Mouse (Mus musculus): ENCODE results near the gene Evx2. TPM values are rescaled to one million over a fixed set of nuclear protein-coding genes. Genes with fewer than 3 reads are reported as not detected.

The Evx2 gene
- total RNA-seq, 1 experiment from 2014 or later = not detected

DNA sequence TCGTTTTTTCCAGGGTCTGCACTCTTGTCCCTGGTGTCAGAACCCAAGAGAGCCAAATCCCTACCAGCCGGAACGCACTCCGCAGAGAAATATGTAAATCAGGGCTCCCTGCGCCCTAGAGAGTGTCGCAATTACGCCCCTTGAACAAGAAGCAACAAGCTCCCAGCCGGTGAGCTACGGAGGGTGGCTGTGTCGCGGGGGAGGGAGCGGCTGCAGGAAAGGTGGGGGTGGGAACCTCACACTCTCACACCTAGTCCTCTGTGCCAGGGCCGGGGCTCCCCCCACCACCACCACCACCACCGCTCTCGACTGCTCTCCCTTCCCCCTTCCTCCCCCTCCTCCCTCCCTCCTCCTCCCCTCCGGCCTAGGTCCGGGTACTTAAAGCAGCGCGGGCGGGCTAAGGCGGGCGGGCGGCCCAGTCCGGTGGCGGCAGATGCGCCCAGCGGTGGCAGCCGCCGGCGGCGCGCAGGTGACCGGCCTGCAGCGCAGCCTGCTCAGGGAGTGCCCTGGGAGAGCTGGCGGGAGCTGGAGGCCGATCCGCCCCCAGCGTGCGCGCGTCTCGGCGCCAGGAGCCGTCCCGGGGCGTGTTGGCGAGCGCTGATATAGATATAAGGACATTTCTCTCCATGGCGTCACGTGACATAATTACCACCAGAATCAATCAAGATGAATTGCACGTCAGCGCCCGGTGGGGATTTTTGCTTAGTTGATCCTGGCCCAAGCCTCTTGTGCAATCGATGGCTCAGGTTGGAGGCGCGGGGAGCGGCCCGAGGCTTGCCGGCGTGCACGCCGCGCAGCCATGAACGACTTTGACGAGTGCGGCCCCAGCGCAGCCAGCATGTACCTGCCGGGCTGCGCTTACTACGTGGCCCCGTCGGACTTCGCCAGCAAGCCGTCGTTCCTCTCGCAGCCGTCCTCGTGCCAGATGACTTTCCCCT is 22.5 kb upstream of the Evx2 start:
- no peak for DNase-seq

DNA sequence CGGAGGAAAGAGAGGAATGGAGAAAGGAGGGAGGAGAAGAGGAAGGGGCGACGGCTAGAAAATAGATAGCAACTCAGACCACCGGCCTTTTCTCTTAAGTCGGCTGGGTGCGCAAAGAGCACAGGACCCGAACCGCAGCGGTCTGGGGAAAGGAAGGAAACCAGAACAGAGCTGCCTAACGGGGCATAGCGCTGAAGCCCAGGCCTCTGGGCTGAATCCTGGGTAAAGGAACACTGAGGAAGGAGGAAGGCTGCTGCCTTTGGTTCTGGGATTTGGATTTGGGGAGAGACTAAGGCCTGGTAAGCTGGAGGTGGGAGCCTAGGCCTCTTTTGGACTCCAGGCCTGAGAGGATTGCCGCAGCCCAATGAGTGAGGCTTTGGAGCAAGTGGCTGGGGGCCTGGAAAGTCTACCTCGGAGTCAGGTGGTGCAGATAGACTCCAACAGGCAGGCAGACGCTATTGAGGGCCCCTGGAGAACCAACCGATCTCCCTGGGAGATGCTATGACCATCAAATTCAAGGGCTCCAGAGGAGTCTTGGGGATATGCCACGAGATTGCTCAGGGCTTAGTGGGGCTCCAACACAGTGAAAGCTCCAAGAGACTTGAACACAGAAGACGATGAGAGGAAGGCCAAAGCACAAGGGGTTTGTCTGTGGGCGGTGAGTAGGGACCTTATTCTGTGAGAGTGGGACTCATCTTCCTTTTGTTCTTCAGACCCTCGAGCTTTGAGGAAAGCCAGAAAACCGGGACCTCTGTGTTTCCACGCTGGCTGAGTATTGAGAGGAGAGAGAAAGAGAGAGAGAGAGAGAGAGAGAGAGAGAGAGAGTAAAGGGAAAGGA is 21.4 kb upstream of the Evx2 start:
- DNase-seq = no peak

DNA sequence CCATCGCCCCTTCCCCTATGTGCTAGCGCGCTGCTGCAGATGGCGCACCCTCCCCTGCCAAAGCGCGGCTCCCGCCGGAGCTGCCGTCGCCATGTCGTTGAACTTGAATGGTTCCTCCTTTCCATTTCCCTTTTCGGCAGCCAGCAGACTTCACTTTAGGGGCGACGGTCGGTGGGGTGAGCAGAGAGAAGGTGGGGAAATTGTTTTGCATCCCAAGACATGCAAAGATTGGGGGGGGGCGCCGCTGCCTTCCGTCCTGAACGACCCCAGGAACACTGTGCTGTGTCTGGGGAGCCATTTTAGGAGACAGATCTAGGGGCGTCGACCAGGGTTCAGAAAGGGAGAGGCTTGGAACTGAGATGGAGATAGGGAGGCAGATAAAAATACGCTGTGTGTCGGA is 20.6 kb upstream of the Evx2 start:
- no peak for DNase-seq

DNA sequence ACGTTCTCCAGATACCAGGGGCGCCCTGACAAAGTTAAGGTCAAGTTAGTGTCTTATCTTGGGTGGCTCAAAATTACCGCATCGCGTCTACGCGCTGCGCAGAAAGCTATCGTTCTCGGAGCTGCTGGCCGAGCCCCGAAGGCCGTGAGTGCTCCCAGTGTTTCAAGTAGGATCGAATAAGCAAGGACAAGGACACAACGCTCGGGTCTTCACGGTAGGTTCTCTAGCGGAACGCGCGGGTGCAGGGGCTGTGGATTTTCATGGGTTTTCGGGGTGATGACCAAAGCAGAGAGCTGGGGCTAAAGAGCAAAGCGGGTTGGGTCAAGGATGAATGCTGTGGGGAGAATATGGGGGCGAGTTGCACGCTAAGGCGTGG is 20.2 kb upstream of the Evx2 start:
- no peak for DNase-seq

DNA sequence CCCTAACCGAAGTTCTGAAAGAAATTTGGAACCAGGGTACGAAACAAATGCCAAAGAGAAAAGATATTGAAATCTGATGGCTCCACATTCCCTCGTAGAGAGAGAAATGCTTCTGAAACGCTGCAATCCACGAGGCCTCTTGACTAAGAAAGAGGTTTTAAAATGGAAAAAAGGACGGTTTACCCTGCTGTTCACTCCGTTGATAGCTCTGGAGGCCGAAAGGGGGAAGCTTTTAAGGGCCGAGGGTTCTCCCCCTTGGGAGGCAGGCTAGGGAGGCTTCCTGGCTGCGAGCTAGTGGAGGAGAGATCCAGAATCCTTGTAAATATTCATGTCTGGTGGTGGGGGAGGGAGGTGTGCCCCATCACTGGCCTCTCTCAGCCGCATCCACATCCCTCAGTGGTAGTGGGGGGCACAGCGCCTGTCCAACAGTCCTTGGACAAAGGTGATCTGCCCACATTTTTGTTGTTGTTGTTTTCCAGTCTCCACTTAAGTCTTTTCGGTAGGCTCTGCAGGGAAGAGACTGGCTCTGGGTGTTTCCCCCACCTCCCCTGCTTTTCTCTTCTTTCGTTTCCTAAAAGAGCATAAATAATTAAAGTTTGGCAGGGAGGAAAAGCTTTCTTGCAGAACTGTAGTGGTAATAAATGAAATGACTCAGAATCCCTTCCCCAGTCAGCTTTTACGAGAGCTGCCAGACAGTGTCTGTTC is 19.7 kb upstream of the Evx2 start, which contains the start of gene Hoxd11:
TSS of gene Hoxd11 (plus strand) at position 667 of the 705 bp plus-strand sequence.
- no peak for DNase-seq

DNA sequence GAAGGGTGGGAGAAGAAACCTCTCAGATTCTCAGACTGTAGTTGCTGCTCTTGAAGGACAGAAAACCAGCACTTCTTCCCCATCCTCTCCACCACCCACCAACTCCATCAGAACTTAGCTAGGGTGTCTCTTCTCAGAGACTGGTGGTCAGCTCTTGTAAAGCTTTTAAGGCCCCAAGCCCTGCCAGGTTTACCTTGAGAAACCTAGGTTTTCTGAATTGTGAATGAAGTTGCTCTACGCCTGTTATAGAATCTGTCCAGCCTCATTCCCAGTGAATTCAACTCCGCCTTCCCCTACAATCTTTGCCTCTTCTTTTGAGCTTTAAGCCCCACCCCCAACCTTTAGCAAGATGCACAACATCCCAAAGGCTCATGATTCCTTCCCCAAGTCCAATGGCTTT is 17.7 kb upstream of the Evx2 start:
- no peak for DNase-seq

DNA sequence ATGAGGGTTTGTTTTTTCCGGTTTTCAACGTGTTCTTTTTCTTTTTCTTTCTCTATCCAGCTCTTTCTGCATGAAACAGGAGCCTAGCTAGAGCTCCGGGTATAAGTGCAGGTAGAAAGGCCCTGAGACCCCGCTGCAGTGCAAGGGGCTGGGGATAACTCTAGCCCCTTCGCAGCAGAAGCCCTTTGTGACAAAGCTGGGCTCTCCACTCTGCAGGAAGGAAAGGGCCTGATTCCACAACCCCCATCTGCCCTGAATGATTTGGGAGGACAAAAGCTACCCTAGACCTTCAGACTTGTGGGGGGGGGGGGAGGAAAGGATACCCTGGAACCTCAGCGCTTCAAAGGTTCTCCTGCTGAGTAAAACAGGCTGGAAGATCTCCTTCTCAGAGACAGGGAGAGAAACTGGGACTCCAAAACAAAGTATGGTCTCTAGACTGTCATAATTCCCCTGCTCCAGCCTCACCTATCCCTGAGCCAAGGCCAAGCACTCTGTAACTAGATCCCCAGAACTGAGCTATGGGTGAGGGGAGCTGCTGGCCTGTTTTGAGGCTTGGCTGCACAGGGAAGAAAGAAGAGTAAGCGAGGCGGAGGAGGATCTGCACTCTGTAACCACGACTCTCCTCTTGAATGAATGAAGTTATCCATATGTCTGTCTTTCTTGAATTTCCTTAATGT is 17.2 kb upstream of the Evx2 start:
- DNase-seq = no peak

DNA sequence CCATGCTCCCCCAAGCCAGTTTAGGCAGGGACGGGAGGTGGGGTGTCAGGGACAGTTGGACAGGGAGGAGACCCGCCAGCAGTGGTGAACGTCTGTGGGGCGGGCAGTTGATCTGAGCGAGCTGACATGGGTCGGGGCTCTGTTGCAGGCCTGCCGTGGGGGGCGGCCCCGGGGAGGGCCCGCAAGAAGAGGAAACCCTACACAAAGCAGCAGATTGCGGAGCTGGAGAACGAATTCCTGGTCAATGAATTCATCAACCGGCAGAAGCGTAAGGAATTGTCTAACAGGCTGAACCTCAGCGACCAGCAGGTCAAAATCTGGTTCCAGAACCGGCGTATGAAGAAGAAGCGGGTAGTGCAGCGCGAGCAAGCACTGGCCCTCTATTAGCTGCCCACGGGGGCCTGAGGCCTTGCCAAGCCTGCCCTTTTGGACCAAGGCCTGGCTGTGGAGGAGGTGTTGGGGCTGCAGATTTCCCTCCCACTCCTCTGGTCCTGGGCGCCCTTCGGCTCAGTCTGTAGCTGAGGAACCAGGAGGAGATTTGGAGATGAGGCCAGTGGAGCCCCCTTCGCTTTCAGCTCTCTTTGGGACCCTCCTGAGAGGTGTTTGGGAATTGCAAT is 16.4 kb upstream of the Evx2 start:
- no peak for DNase-seq

DNA sequence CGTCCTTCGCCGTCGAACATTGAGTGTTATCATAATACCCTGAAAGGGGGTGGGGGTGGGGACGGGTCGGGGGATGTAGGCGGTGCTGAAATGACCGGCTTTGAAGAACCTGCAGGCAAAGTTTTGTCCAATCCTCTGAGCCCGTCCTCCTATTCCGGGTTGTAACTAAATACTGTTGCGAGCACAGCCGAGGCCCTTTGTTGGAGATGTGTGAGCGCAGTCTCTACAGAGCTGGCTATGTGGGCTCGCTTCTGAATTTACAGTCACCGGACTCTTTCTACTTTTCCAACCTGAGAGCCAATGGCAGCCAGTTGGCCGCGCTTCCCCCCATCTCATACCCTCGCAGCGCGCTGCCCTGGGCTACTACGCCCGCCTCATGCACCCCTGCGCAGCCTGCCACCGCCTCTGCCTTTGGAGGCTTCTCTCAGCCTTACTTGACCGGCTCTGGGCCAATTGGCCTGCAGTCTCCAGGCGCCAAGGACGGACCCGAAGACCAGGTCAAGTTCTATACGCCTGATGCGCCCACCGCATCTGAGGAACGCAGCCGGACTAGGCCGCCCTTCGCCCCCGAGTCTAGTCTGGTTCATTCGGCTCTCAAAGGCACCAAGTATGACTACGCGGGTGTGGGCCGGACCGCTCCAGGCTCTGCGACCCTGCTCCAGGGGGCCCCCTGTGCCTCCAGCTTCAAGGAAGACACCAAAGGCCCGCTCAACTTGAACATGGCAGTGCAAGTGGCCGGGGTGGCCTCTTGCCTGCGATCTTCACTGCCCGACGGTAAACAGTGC is 15.7 kb upstream of the Evx2 start, which contains the start of gene Hoxd12:
TSS of gene Hoxd12 (plus strand) at position 133 of the 785 bp plus-strand sequence.
- no peak for DNase-seq

DNA sequence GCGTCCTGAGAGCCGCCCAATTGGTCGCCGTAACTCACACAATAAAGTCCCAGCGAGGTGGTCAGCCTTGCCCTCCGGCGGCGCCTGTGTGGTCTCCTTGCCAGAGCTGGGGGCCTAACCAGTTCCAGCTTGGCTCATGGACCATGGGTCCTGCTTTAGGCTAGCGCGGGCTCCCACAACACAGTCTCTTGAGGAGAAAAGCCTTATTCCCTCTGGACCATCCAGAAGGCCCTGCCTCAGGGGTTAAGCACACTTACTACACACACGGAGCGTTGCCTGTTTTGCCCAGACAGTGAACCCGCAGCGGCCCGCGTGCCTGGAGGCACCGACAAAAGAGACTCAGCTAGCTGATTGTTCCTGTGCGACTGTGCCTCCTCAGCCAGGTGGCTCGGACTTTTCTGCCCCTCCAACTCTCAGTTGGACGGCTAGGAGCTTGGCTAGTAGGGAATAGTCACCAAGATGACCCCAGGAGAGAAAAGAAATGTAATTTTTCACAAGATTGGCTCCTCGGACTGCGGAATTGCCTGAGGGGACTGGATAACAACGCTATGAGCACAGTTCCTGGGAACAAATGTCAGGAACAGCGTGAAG is 14.6 kb upstream of the Evx2 start:
- no peak for DNase-seq

DNA sequence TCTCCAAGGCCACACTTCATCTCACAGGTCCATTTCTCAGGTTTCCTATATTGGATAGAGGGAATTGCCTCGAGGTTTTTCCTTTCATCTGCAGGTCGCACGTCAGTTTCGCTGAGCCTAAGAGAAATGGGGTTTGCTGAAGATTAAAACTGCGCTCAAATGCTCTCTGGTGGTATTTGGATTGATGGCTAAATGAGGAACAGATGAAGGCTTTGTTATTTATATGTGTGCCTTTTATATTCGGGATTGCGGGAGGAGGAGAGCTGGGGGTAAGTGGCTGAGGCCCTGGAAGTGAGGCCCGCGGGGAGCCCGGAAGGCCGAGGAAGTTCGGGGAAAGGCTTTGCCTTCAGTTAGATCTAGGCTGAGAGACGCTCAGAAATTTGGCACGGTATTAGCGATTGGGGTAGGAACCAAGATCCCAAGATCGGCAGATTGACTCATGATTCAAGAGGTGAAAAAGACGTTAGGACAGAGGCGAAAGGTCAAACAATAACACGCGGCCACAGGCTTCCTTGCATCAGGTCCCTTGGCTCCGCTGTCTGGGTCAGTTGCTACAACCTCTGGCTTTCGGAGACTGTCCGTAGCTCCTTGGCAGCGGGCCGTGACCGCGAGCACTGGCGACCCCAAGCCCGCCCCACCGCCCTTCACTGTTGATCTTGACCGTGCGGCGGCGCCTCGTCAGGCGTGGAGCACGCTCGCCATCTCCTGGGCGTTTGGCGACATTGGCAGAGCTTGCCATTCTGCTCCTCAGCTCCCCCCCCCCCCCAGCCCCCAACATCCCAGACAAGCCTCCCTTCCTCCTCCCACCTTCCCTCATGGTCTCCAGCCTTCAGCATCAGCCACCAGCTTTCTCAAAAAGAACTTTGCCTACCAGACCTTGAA is 13.4 kb upstream of the Evx2 start:
- peak; percentile 55 for DNase-seq

DNA sequence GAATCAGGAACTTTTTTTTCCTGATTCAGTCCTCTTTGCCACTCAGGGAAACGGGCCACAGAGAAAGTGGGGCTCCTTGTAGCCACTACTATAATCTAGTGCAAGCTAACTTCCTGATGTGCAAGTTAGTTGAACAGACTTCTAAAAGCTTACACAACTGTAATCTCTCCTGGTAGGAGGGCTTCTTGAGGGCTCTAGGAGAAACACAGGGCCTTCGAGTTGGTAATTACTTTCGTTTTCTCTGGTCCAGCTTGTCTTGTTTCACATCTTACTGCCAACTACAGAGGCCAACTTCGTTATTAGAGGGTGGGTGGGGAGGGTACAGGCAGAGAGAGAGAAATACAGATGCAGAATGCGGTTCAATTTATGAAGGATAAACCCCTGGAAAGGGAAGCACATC is 12.5 kb upstream of the Evx2 start:
- no peak for DNase-seq

DNA sequence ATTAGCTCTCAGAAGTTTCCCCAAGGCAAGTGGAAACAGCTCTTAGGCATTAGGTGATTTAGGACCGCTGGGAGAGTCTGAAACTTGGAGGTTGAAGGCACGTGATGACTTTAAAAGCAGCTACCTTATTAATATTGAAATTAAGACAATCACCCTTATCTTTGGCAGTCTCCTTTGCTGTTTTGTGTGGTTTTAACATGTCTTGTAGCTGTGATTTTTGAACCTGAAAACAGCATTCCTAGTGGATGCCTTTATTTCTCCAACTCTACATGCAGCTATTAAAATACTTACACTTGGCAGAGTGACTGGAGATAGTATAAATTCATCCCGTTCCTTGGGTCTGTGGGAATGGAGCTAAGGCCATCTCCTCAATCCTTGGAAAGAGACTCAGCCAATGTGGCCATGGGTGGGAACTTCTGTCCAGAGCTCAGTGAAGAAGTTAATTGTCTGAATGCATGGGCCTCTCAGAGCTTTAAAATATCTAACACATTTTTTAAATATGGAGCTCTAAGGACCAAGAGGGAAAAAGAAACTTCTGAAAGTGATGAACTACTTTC is 11.4 kb upstream of the Evx2 start:
- no peak for DNase-seq

DNA sequence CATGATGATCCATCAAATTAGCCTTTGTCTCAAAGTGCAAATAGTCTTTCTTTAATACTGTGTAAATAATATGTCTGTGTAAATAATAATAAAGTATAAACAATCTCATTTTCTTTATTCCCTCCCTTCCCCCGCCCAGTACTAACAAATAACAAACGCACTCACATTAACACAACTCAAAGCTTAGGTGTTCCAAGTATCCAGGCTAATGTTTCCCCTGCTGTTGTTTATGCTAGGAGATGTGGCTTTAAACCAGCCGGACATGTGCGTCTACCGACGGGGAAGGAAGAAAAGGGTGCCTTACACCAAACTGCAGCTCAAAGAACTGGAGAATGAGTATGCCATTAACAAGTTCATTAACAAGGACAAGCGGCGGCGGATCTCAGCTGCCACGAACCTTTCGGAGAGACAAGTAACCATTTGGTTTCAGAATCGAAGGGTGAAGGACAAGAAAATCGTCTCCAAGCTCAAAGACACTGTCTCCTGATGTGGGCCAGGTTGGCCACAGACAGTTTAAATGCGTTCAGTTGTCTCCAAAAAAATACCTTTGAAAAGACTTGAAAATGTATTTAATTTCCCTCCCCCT is 10.4 kb upstream of the Evx2 start:
- no peak for DNase-seq

DNA sequence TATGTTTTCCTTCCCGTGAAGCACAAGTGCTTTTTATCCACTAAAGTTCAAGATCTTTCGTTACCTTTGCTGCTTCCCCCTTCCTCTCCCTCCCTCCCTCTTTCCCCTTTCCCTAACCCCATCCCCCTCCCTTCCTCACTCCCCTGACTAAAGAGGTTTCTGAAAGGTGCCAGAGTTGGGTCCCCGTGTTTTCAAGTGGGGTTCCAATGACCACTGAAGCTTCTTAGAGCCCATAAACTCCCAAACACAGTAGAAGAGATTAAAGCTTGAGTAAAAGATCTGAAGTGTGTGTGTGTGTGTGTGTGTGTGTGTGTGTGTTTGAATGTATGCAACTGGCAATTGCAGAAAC is 9.8 kb upstream of the Evx2 start:
- DNase-seq = no peak

DNA sequence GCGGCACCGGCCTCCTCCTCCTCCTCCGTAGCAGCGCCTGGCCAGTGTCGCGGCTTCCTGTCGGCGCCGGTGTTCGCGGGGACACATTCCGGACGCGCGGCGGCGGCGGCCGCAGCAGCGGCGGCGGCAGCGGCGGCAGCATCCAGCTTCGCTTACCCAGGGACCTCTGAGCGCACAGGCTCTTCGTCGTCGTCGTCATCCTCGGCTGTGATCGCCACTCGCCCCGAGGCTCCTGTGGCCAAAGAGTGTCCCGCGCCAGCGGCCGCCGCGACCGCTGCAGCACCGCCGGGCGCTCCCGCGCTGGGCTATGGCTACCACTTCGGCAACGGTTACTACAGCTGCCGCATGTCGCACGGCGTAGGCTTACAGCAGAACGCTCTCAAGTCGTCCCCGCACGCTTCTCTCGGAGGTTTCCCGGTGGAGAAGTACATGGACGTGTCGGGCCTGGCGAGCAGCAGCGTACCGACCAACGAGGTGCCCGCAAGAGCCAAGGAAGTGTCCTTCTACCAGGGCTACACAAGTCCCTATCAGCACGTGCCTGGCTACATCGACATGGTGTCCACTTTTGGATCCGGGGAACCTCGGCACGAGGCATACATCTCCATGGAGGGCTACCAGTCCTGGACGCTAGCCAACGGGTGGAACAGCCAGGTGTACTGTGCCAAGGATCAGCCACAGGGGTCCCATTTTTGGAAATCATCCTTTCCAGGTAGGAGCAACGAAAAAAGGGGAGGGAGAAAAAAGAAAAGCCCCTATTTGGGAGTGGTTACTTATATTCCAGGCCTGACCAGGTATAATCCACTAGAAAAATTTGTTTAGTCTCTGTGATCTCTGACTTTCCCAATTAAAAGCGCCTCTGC is 9.2 kb upstream of the Evx2 start:
- DNase-seq = no peak

DNA sequence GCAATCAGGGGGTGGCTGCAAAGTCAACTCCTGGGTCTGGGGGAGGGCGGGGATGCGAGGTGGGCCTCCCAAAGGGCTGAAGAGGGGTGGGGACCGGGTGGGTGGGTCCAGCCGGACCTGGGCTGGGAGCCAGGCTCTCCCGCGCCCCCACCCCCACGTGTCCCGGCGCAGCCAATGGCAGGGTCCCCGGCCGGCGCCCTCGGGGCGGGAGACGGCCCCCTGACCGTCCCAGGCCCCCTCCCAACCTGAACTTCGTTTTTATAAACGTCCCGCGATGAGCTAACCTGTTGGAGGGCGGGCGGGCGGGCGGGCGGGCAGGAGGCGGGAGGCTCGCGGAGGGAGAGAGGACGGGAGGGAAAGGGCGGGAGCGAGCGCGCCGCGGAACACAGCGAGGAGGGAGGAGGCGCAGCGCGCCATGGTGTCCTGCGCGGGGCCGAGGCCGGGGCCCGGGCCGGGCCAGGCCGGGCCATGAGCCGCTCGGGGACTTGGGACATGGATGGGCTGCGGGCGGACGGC is 8.5 kb upstream of the Evx2 start, which contains the start of gene Hoxd13:
TSS of gene Hoxd13 (plus strand) at position 469 of the 516 bp plus-strand sequence.
- no peak for DNase-seq
